Mouse (Mus musculus): ENCODE measurements at regions not wholly inside any gene's neighbourhood (a gene's known extent, or its start where the extent isn't known, plus 50 kb on each side); places are given as distances from the start of the nearest gene placed in this dataset.
"Not testable (repeated sequence)": the region's sequence is repeated elsewhere in the genome, so short reads cannot be mapped to it uniquely, and the experiment has no call there.

- no peaks in the 10 kb centered on the region for H3K4me1 ChIP-seq (replicated peaks; ENCODE audit: control insufficient read depth, insufficient read depth, low read length)
- H3K36me3 ChIP-seq (ENCODE audit: control insufficient read depth, insufficient read depth, low read length): no peaks in the 10 kb centered on the region
- no peak overlapping the region for H3K4me3 ChIP-seq (ENCODE audit: control insufficient read depth, insufficient read depth, low read length)
- no peak for DNase-seq
- H3K27me3 ChIP-seq (ENCODE audit: control insufficient read depth, insufficient read depth, low read length): no peaks in the 10 kb centered on the region
- no peak for TF ChIP-seq CTCF (IDR thresholded peaks at IDR 0.05; ENCODE audit: borderline replicate concordance, control insufficient read depth, extremely low read depth, insufficient read depth, low read length, poor library complexity)
- TF ChIP-seq POLR2A (IDR thresholded peaks at IDR 0.05; ENCODE audit: control insufficient read depth, extremely low read depth, insufficient read depth, low read length, poor library complexity): no peak
- WGBS: 82% methylated on average over 3 of the region's 3 CpGs
- no peak overlapping the region for H3K27ac ChIP-seq (ENCODE audit: control insufficient read depth, insufficient read depth, low read length)
Measured at GRCm38 (mm10) chr2:100918122-100918521, 706.4 kb upstream of the Rag2 start.

GRCm38 (mm10) chr2:100919537-100920212 is 704.8 kb upstream of the Rag2 start:
- Histone ChIP-seq H3K27ac (ENCODE audit: control insufficient read depth, insufficient read depth, low read length) (no peak overlapping the region), H3K4me3 (ENCODE audit: control insufficient read depth, insufficient read depth, low read length) (no peak overlapping the region), H3K4me1 (replicated peaks; ENCODE audit: control insufficient read depth, insufficient read depth, low read length) (no peaks in the 10 kb centered on the region), H3K36me3 (ENCODE audit: control insufficient read depth, insufficient read depth, low read length) (no peaks in the 10 kb centered on the region), H3K27me3 (ENCODE audit: control insufficient read depth, insufficient read depth, low read length) (no peaks in the 10 kb centered on the region)
- TF ChIP-seq POLR2A (IDR thresholded peaks at IDR 0.05; ENCODE audit: control insufficient read depth, extremely low read depth, insufficient read depth, low read length, poor library complexity) (no peak), CTCF (IDR thresholded peaks at IDR 0.05; ENCODE audit: borderline replicate concordance, control insufficient read depth, extremely low read depth, insufficient read depth, low read length, poor library complexity) (no peak)
- 68% methylated on average over 1 of the region's 1 CpGs for WGBS
- no peak for DNase-seq

DNA sequence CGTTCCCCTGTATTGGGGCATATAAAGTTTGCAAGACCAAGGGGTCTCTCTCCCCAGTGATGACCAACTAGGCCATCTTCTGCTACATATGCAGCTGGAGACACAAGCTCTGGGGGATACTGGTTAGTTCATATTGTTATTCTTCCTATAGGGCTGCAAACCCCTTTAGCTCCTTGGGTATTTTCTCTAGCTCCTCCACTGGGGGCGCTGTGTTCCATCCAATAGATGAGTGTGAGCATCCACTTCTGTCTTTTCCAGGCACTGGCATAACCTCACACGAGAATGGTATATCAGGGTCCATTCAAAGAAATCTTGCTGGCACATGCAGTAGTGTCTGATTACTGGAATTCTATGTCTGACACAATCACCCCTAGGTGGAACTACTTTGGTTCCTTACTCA is 675.9 kb upstream of the Rag2 start:
- WGBS: 48% methylated on average over 3 of the region's 3 CpGs
- H3K4me3 ChIP-seq (ENCODE audit: control insufficient read depth, insufficient read depth, low read length); H3K27me3 ChIP-seq (ENCODE audit: control insufficient read depth, insufficient read depth, low read length); H3K27ac ChIP-seq (ENCODE audit: control insufficient read depth, insufficient read depth, low read length); H3K4me1 ChIP-seq (replicated peaks; ENCODE audit: control insufficient read depth, insufficient read depth, low read length); H3K36me3 ChIP-seq (ENCODE audit: control insufficient read depth, insufficient read depth, low read length); DNase-seq: not testable (repeated sequence)

DNA sequence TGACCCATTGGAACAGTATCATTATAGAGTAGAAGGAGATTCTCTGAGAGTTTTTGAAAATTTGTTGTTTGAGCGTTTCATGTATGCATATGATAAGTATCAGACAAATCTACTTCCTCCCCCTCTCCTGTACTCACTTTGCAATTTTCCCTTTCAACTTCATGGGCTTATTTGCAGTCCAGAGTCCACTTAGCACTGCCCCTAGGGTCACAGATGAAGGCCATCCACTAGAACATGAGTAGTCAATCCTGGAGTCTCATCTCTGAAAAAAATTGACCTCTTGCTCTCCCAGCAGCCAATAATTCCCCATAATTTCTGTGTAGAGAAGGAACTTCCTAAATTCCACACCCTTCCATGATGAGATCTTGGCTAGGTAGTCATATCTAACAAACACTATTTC is 665.1 kb upstream of the Rag2 start:
- no peak overlapping the region for H3K4me3 ChIP-seq (ENCODE audit: control insufficient read depth, insufficient read depth, low read length)
- H3K27me3 ChIP-seq (ENCODE audit: control insufficient read depth, insufficient read depth, low read length): no peaks in the 10 kb centered on the region
- 94% methylated on average over 1 of the region's 1 CpGs for WGBS
- H3K27ac ChIP-seq (ENCODE audit: control insufficient read depth, insufficient read depth, low read length): no peak overlapping the region
- no peaks in the 10 kb centered on the region for H3K4me1 ChIP-seq (replicated peaks; ENCODE audit: control insufficient read depth, insufficient read depth, low read length)
- TF ChIP-seq CTCF (IDR thresholded peaks at IDR 0.05; ENCODE audit: borderline replicate concordance, control insufficient read depth, extremely low read depth, insufficient read depth, low read length, poor library complexity) (no peak), POLR2A (IDR thresholded peaks at IDR 0.05; ENCODE audit: control insufficient read depth, extremely low read depth, insufficient read depth, low read length, poor library complexity) (no peak)
- DNase-seq: no peak
- H3K36me3 ChIP-seq (ENCODE audit: control insufficient read depth, insufficient read depth, low read length): no peaks in the 10 kb centered on the region

DNA sequence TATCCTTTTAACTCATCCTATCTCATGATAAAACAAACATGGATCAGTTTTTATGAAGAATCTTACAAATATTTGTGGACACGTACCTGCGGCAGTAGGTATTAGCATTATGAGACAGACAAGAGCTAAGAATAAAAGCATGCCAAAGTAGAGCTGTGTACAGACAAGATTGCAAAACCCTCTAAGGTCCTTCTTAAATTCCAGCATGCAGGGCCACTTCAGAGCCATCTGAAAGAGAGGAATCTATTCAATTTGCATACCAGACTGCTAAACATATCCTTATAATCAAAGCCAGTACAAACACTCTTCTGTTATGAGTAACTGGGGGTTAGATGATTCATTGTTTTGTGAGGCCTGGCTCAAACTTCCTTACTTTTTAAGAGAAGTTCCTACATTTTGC is 659.9 kb upstream of the Rag2 start:
- TF ChIP-seq POLR2A (IDR thresholded peaks at IDR 0.05; ENCODE audit: control insufficient read depth, extremely low read depth, insufficient read depth, low read length, poor library complexity) (no peak), CTCF (IDR thresholded peaks at IDR 0.05; ENCODE audit: borderline replicate concordance, control insufficient read depth, extremely low read depth, insufficient read depth, low read length, poor library complexity) (no peak)
- no peak overlapping the region for H3K27ac ChIP-seq (ENCODE audit: control insufficient read depth, insufficient read depth, low read length)
- no peaks in the 10 kb centered on the region for H3K27me3 ChIP-seq (ENCODE audit: control insufficient read depth, insufficient read depth, low read length)
- WGBS: 98% methylated on average over 2 of the region's 2 CpGs
- no peak overlapping the region for H3K4me3 ChIP-seq (ENCODE audit: control insufficient read depth, insufficient read depth, low read length)
- no peaks in the 10 kb centered on the region for H3K4me1 ChIP-seq (replicated peaks; ENCODE audit: control insufficient read depth, insufficient read depth, low read length)
- no peak for DNase-seq
- no peaks in the 10 kb centered on the region for H3K36me3 ChIP-seq (ENCODE audit: control insufficient read depth, insufficient read depth, low read length)

GRCm38 (mm10) chr2:100977202-100977601 is 647.3 kb upstream of the Rag2 start:
- TF ChIP-seq POLR2A (IDR thresholded peaks at IDR 0.05; ENCODE audit: control insufficient read depth, extremely low read depth, insufficient read depth, low read length, poor library complexity) (no peak), CTCF (IDR thresholded peaks at IDR 0.05; ENCODE audit: borderline replicate concordance, control insufficient read depth, extremely low read depth, insufficient read depth, low read length, poor library complexity) (no peak)
- no peaks in the 10 kb centered on the region for H3K36me3 ChIP-seq (ENCODE audit: control insufficient read depth, insufficient read depth, low read length)
- DNase-seq: no peak
- no peaks in the 10 kb centered on the region for H3K4me1 ChIP-seq (replicated peaks; ENCODE audit: control insufficient read depth, insufficient read depth, low read length)
- no peaks in the 10 kb centered on the region for H3K27me3 ChIP-seq (ENCODE audit: control insufficient read depth, insufficient read depth, low read length)
- H3K4me3 ChIP-seq (ENCODE audit: control insufficient read depth, insufficient read depth, low read length): no peak overlapping the region
- H3K27ac ChIP-seq (ENCODE audit: control insufficient read depth, insufficient read depth, low read length): no peak overlapping the region

DNA sequence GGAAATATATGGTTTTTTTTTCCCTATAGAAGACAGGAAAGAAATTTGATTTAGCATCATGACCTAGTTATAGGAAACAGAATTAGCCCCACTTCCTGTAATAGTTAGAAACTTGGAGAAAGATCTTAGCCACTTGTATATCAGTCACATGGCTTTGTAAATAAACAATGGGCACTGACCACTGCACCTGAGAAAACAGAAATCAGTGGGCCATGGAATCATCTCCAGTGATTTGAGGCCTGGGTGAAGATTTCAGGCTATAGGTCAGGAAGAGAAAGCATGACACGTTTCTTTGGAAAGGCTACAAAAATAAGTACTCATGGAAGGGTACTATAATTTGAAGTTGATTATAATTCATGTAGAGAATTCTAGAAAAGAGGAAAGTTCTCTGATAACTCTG is 642.2 kb upstream of the Rag2 start:
- WGBS: 57% methylated on average over 1 of the region's 1 CpGs
- DNase-seq: no peak
- Histone ChIP-seq H3K27ac (ENCODE audit: control insufficient read depth, insufficient read depth, low read length) (no peak overlapping the region), H3K27me3 (ENCODE audit: control insufficient read depth, insufficient read depth, low read length) (no peaks in the 10 kb centered on the region), H3K4me1 (replicated peaks; ENCODE audit: control insufficient read depth, insufficient read depth, low read length) (no peaks in the 10 kb centered on the region), H3K4me3 (ENCODE audit: control insufficient read depth, insufficient read depth, low read length) (no peak overlapping the region), H3K36me3 (ENCODE audit: control insufficient read depth, insufficient read depth, low read length) (no peaks in the 10 kb centered on the region)
- TF ChIP-seq POLR2A (IDR thresholded peaks at IDR 0.05; ENCODE audit: control insufficient read depth, extremely low read depth, insufficient read depth, low read length, poor library complexity) (no peak), CTCF (IDR thresholded peaks at IDR 0.05; ENCODE audit: borderline replicate concordance, control insufficient read depth, extremely low read depth, insufficient read depth, low read length, poor library complexity) (no peak)
